Mouse (Mus musculus) c-Kit-positive CD71-negative TER-119-negative erythroid progenitor cells, embryonic 14.5 days (primary cell): ENCODE data around the gene Prelp.

Source experiments
- DNase-seq: peaks from one replicate; pipeline ENCODE4 v3.0.0-alpha.2; 2013; ENCODE audit warnings: low read depth

Prelp gene

GRCm38 (mm10) chr1:133934354-133934963, 13.2 kb upstream of the Prelp start:
- no peak for DNase-seq

- no peak for DNase-seq
These were observed 12.3 kb upstream of the Prelp start for GRCm38 (mm10) chr1:133933301-133934195.

- DNase-seq = no peak
These were observed 8.8 kb upstream of the Prelp start for GRCm38 (mm10) chr1:133929980-133930379.

- no peak for DNase-seq
These were observed 4.0 kb upstream of the Prelp start for GRCm38 (mm10) chr1:133925223-133925622.

- no peak for DNase-seq
These were observed 3.1 kb upstream of the Prelp start for GRCm38 (mm10) chr1:133924141-133924875.

GRCm38 (mm10) chr1:133923071-133923470, 1.9 kb upstream of the Prelp start:
- DNase-seq = no peak

- no peak for DNase-seq
These were observed 338 bp downstream of the Prelp start for GRCm38 (mm10) chr1:133920876-133921275.

GRCm38 (mm10) chr1:133920401-133920800, 813 bp downstream of the Prelp start:
- DNase-seq = no peak

GRCm38 (mm10) chr1:133918088-133918470, 3.1 kb downstream of the Prelp start:
- no peak for DNase-seq

GRCm38 (mm10) chr1:133917456-133918087, 3.6 kb downstream of the Prelp start:
- DNase-seq = no peak

- DNase-seq = no peak
These were observed 5.4 kb downstream of the Prelp start for GRCm38 (mm10) chr1:133915723-133916355.

- DNase-seq = no peak
These were observed 6.1 kb downstream of the Prelp start for GRCm38 (mm10) chr1:133915115-133915514.

GRCm38 (mm10) chr1:133913018-133913417, 8.2 kb downstream of the Prelp start:
- no peak for DNase-seq

GRCm38 (mm10) chr1:133911456-133911855, 9.8 kb downstream of the Prelp start:
- no peak for DNase-seq

GRCm38 (mm10) chr1:133911008-133911407, 10.2 kb downstream of the Prelp start:
- DNase-seq = no peak

GRCm38 (mm10) chr1:133910108-133910507, 11.1 kb downstream of the Prelp start:
- no peak for DNase-seq

GRCm38 (mm10) chr1:133908659-133909575, 12.3 kb downstream of the Prelp start:
- DNase-seq = no peak

GRCm38 (mm10) chr1:133907949-133908658, 13.1 kb downstream of the Prelp start, which contains the start of gene Optc:
TSS of gene Optc (minus strand) at chr1:133907999.
- no peak for DNase-seq

GRCm38 (mm10) chr1:133906420-133906819, 14.8 kb downstream of the Prelp start:
- DNase-seq = no peak

GRCm38 (mm10) chr1:133900825-133901224, 20.4 kb downstream of the Prelp start:
- DNase-seq = no peak
